Mouse (Mus musculus) ovary, postnatal 36 days (tissue): ENCODE measurements around the gene Npnt.

Experiments used
- DNase-seq: peaks from one replicate; pipeline ENCODE4 v3.0.0; 2022; ENCODE audit warnings: low spot score, mixed read lengths

The Npnt gene

GRCm38 (mm10) chr3:132892481-132892880, 57.6 kb downstream of the Npnt start:
- no peak for DNase-seq

GRCm38 (mm10) chr3:132887074-132887848, 62.8 kb downstream of the Npnt start:
- DNase-seq = no peak

- DNase-seq = no peak
Measured at GRCm38 (mm10) chr3:132886419-132887050, 63.6 kb downstream of the Npnt start.

GRCm38 (mm10) chr3:132884459-132884858, 65.6 kb downstream of the Npnt start:
- DNase-seq = no peak

GRCm38 (mm10) chr3:132883256-132883655, 66.8 kb downstream of the Npnt start:
- no peak for DNase-seq

- no peak for DNase-seq
Measured at GRCm38 (mm10) chr3:132880826-132881225, 69.3 kb downstream of the Npnt start.

- DNase-seq = no peak
Measured at GRCm38 (mm10) chr3:132880361-132880760, 69.7 kb downstream of the Npnt start.

- DNase-seq = no peak
Measured at GRCm38 (mm10) chr3:132876933-132877676, 73.0 kb downstream of the Npnt start.

GRCm38 (mm10) chr3:132876011-132876708, 73.9 kb downstream of the Npnt start:
- no peak for DNase-seq

GRCm38 (mm10) chr3:132873251-132873650, 76.8 kb downstream of the Npnt start:
- DNase-seq = no peak

GRCm38 (mm10) chr3:132871318-132871904, 78.7 kb downstream of the Npnt start:
- peak; percentile 27 for DNase-seq

- no peak for DNase-seq
Measured at GRCm38 (mm10) chr3:132870079-132870478, 80.0 kb downstream of the Npnt start.

- no peak for DNase-seq
Measured at GRCm38 (mm10) chr3:132868838-132869237, 81.3 kb downstream of the Npnt start.

GRCm38 (mm10) chr3:132866984-132867383, 83.1 kb downstream of the Npnt start:
- DNase-seq = no peak

GRCm38 (mm10) chr3:132865596-132865995, 84.5 kb downstream of the Npnt start:
- DNase-seq = no peak

- no peak for DNase-seq
Measured at GRCm38 (mm10) chr3:132864986-132865385, 85.1 kb downstream of the Npnt start.

GRCm38 (mm10) chr3:132864329-132864919, 85.7 kb downstream of the Npnt start:
- DNase-seq = no peak

GRCm38 (mm10) chr3:132863843-132864242, 86.2 kb downstream of the Npnt start:
- DNase-seq = no peak

GRCm38 (mm10) chr3:132860796-132861195, 89.3 kb downstream of the Npnt start:
- DNase-seq = no peak

GRCm38 (mm10) chr3:132859573-132859972, 90.5 kb downstream of the Npnt start:
- no peak for DNase-seq

- DNase-seq = no peak
Measured at GRCm38 (mm10) chr3:132858849-132859248, 91.2 kb downstream of the Npnt start.
